Mouse (Mus musculus) heart, embryonic 14.5 days (tissue): ENCODE data around the gene Gm11020. TPM values are rescaled to one million over a fixed set of nuclear protein-coding genes. Genes with fewer than 3 reads are reported as not detected.
"Not testable (repeated sequence)": the region's sequence is repeated elsewhere in the genome, so short reads cannot be mapped to it uniquely, and the experiment has no call there.

Experiments
- ATAC-seq: fragments of 200-750 bp; cut with Nextera tagmentation; 2 replicates; pipeline ENCODE4 v1.8.0; 2017; ENCODE audit warnings: low read depth, moderate TSS enrichment; ENCODE audit not compliant: insufficient number of reproducible peaks, insufficient read depth, low FRiP score
- H3K27ac ChIP-seq, 2 experiments: fragments of 200-500 bp in 1 of 2; fragments of 300-500 bp in 1 of 2; sonication (generic) in 1 of 2; replicated peaks in 1 of 2; 2 replicates each; pipeline ENCODE4 v1.5.1; 2012 to 2014; ENCODE audit warnings: low read depth in 2 of 2, low read length in 2 of 2, control low read depth in 1 of 2, mild to moderate bottlenecking in 1 of 2, mixed read lengths in 1 of 2; ENCODE audit not compliant: control insufficient read depth in 1 of 2, insufficient read depth in 1 of 2
- H3K27me3 ChIP-seq: fragments of 300-500 bp; sonication (generic); 2 replicates; pipeline ENCODE4 v1.6.1; 2014; ENCODE audit warnings: mild to moderate bottlenecking, low read length, control low read depth; ENCODE audit not compliant: control insufficient read depth, insufficient read depth
- H3K36me3 ChIP-seq: fragments of 300-500 bp; sonication (generic); 2 replicates; pipeline ENCODE4 v1.6.1; 2014; ENCODE audit warnings: mild to moderate bottlenecking, control low read depth, low read length, mixed read lengths; ENCODE audit not compliant: control insufficient read depth, insufficient read depth
- H3K4me1 ChIP-seq, 2 experiments: fragments of 200-500 bp in 1 of 2; fragments of 300-500 bp in 1 of 2; sonication (generic) in 1 of 2; 2 replicates each; pipeline ENCODE4 v1.6.1; 2012 to 2014; ENCODE audit warnings: low read length in 2 of 2, control low read depth in 1 of 2, mixed read lengths in 1 of 2; ENCODE audit not compliant: control insufficient read depth in 2 of 2, insufficient read depth in 2 of 2
- H3K4me2 ChIP-seq: fragments of 300-500 bp; sonication (generic); 2 replicates; pipeline ENCODE4 v1.6.1; 2014; ENCODE audit warnings: mild to moderate bottlenecking, low read length
- H3K4me3 ChIP-seq, 2 experiments: fragments of 200-500 bp in 1 of 2; fragments of 300-500 bp in 1 of 2; sonication (generic) in 1 of 2; 2 replicates each; pipeline ENCODE4 v1.5.1; 2012 to 2014; ENCODE audit warnings: low read length in 2 of 2, mild to moderate bottlenecking in 2 of 2, control low read depth in 1 of 2, low read depth in 1 of 2, moderate library complexity in 1 of 2; ENCODE audit not compliant: control insufficient read depth in 1 of 2, insufficient read depth in 1 of 2
- H3K9ac ChIP-seq: fragments of 300-500 bp; sonication (generic); 2 replicates; pipeline ENCODE4 v1.6.1; 2014; ENCODE audit warnings: mild to moderate bottlenecking, low read length
- H3K9me3 ChIP-seq: fragments of 300-500 bp; sonication (generic); 2 replicates; pipeline ENCODE4 v1.6.1; 2016; ENCODE audit warnings: low read length, control low read depth; ENCODE audit not compliant: control insufficient read depth
- WGBS: fragments of 180-500 bp; shearing (Covaris S2); extraction: QIAGEN DNeasy Blood & Tissue Kit; methylation state at CpG from one replicate; pipeline ENCODE4 v1.1.7; 2014; 5-methylcytosine and 5-hydroxymethylcytosine counted together
- polyA plus RNA-seq: library from polyadenylated mRNA; unstranded; fragments of >200 nt; fragmentation: Nextera tagmentation; extraction: Ambion mirVana; gene quantifications from 2 replicates; pipeline ENCODE4 v1.2.1, GENCODE M21; 2014

The Gm11020 gene
- polyA plus RNA-seq = not detected in 2 replicates

DNA sequence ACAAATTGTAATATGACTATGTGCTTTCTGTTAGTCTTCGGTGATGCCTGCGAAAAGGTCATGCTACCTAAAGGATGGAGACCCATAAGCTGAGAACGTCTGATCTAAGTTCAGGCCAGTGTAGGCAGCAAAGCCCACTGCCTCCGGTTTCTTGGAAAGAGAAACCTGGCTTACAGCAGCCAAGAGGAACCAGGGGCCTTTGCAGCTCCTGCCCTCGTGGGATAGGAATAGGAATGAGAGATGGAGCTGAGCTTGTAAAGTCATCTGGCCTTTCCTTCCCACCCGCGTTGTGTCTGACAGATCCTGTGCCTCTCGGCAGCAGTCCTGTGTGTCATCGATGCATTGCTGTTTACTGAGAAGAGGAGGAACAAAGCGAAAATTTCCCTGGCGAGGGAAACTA, at the start of gene Gm11020:
Gm11020 (plus strand) TSS at position 301 of the 400 bp plus-strand sequence.
- WGBS = 77% methylated on average over 9 of the region's 11 CpGs
- H3K27ac ChIP-seq = not testable (repeated sequence)

DNA sequence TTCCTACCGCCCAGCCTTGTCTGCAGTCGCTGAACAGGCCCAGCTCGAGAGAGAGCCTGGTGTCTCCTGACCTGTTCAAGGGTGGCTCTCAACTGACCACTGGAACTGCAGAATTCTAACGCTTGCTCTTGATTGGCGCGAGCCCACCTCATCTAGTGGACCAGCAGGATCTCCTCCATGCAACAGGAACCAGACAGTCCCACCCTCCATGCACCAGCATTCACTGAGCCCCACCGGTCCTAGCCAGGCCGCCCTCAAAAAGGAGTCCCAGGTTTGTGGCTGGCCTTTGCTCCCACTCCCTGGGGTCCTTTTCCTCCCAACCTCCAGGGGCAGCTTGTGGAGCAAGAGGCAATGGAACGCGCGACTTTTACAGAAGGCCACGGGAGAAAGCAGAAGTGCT, 28.3 kb upstream of the Gm11020 start, which contains the start of gene Cmtm2a:
Cmtm2a (minus strand) TSS at position 101 of the 400 bp plus-strand sequence.
- not testable (repeated sequence) for H3K4me1 ChIP-seq, H3K4me2 ChIP-seq, ATAC-seq, H3K4me3 ChIP-seq, H3K36me3 ChIP-seq, H3K9ac ChIP-seq, H3K27me3 ChIP-seq, H3K27ac ChIP-seq, H3K9me3 ChIP-seq
- 79% methylated on average over 9 of the region's 12 CpGs for WGBS

More for the DNA sequence above, at the start of gene Gm11020:
- not testable (repeated sequence) for H3K4me1 ChIP-seq, H3K4me3 ChIP-seq, H3K9me3 ChIP-seq, H3K9ac ChIP-seq, H3K36me3 ChIP-seq, H3K27me3 ChIP-seq, ATAC-seq, H3K4me2 ChIP-seq

DNA sequence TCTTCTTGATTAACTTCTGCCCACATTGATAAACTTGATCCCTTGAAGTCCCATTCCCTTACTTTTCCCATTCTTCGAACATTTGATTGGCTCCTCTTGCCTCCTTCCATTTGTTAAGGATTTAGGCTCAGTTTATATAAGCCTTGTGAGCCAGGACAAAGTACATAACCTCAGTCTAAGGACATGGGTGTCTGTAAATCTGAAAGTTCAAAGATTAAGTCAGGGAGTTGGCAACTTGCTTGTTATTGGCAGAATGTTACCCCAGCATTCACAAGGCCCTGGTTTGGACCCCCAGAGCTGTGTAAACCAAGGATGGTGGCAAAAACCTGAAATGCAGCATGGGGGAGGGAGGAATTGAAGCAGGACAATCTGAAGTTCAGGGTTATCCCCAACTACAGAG, 27.0 kb upstream of the Gm11020 start:
- Histone ChIP-seq H3K9ac (no peak overlapping the region), H3K4me2 (no peak overlapping the region), H3K27me3 (no peaks in the 10 kb centered on the region), H3K4me1 (no peaks in the 10 kb centered on the region), H3K4me3 (no peak overlapping the region), H3K27ac (no peak overlapping the region), H3K9me3 (no peaks in the 10 kb centered on the region), H3K36me3 (no peaks in the 10 kb centered on the region)
- no peak for ATAC-seq
- 85% methylated on average over 1 of the region's 1 CpGs for WGBS

DNA sequence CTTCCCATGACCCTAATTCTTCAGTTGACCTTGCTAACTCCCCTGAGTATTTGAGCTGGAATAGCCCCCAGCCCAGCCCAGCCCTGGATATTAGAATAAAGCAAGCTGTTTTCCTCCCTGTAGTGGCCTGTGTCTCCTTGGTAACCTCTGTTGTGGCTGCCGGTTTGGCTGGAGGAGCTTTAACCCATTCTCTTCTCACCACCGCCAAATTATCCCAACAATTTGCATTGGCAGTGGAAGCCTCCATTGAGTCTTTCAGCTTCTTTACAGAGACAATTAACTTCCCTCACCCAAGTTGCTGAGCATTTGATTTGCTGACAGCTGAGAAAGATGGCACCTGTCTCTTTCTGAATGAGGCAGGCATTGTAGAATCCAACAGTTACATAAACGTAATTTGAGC, 19.8 kb upstream of the Gm11020 start:
- H3K9me3 ChIP-seq, H3K4me2 ChIP-seq, H3K4me1 ChIP-seq, H3K36me3 ChIP-seq, H3K4me3 ChIP-seq, H3K27me3 ChIP-seq, H3K27ac ChIP-seq, ATAC-seq, H3K9ac ChIP-seq: not testable (repeated sequence)
- WGBS = 21% methylated on average over 3 of the region's 3 CpGs

DNA sequence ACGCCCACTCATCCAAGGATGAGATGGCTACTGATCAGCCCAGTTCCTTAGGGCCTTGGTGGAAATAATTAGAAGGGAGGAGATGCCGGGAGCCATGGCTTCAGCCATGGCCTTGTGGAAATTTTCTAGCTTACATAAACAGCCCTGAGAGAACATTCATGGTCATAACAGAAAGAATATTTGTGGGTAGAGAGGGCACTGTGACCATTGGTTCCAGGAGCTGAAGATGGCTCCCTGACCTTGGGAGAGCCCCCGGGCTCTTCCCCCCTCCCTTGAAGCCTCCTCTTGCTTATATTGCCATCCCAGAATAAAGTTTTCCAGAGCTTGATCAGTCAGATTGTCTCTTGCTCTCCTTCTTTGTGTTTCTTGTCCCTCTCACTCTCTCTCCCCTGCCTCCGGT, 18.8 kb upstream of the Gm11020 start:
- not testable (repeated sequence) for H3K27me3 ChIP-seq, H3K4me2 ChIP-seq, H3K4me3 ChIP-seq, H3K27ac ChIP-seq, ATAC-seq, H3K36me3 ChIP-seq, H3K9me3 ChIP-seq, H3K4me1 ChIP-seq, H3K9ac ChIP-seq
- 90% methylated on average over 4 of the region's 4 CpGs for WGBS

DNA sequence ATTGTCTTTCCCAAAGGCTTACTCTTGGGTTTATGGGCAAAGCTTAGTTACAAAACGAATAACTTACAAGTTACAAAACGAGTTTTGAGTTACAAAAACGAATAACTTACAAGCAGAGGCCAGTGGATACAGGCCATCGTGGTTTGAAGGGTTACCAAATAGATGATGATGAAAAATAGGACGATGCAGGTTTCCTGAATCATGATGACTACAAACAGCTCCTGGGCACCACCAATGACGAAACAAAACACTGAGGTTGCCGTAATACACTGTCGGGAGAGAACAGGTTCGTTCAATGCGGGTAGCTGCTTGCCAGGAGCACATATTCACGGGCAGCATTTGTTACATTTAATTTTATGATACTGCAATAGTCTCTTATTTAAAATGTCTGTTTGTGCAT, 16.4 kb upstream of the Gm11020 start:
- ATAC-seq = no peak
- no peaks in the 10 kb centered on the region for H3K36me3 ChIP-seq
- H3K27me3 ChIP-seq = no peaks in the 10 kb centered on the region
- H3K4me3 ChIP-seq = no peak overlapping the region
- peaks cover 0 to 2% of the 10 kb centered on the region in 2 experiments; a peak in 1 of 4 replicates for H3K4me1 ChIP-seq
- H3K9ac ChIP-seq = no peak overlapping the region
- no peak overlapping the region for H3K27ac ChIP-seq
- no peak overlapping the region for H3K4me2 ChIP-seq
- 80% methylated on average over 11 of the region's 11 CpGs for WGBS
- no peaks in the 10 kb centered on the region for H3K9me3 ChIP-seq

DNA sequence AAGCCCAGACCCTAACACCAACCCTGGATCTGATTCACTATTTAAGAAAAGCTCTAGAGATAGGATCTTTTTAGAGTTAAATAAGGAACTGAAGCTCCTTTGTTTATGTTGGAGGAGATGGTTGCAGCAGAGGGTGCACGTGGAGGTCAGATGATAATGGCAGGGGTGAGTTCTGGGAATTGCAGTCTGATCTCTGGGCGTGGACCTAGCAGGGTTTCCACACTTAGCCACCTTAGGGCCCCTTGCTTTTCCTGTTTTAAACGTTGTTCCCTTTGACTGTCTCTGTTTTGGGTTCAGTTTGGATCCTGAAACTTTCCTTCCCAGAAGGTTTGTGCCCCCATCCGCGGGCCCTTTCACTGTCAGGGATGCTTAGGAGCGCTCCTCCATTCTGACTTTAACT, 13.0 kb upstream of the Gm11020 start:
- H3K4me2 ChIP-seq, H3K36me3 ChIP-seq, H3K9me3 ChIP-seq, H3K9ac ChIP-seq, H3K27me3 ChIP-seq, H3K4me3 ChIP-seq, H3K27ac ChIP-seq, H3K4me1 ChIP-seq, ATAC-seq: not testable (repeated sequence)
- 49% methylated on average over 6 of the region's 6 CpGs for WGBS

DNA sequence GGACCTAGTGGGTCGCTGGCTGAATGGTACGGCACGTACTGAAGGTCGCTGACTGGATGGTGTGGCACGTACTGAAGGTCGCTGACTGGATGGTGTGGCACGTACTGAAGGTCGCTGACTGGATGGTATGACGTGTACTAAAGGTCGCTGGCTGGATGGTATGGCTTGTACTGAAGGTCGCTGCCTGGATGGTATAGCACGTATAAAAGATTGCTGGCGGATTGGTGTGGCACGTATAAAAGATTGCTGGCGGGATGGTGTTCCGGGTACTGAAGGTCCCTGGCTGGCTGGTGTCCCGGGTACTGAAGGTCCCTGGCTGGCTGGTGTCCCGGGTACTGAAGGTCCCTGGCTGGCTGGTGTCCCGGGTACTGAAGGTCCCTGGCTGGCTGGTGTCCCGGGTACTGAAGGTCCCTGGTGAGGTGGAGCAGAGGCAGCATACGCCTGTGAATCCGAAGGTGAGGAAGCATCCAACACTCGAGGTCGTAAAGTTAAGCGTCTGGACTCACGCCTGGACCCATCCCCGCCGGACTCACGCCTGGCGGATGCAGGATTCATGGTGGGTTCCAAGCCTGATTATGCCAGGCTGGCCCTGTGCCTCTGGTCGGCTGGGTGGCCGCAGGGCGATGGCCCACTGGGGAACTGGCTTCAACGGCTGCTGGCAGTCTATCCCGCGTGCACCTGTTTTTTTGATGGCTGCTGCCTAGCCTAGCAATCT, 11.8 kb upstream of the Gm11020 start, which contains the start of the genes Gm45711 and Cmtm1:
Gm45711 (minus strand) TSS at position 641 of the 715 bp plus-strand sequence.
Cmtm1 (minus strand) TSS at position 705 of the 715 bp plus-strand sequence.
- not testable (repeated sequence) for H3K9me3 ChIP-seq, H3K4me1 ChIP-seq, H3K27ac ChIP-seq, H3K27me3 ChIP-seq, H3K4me2 ChIP-seq, ATAC-seq, H3K9ac ChIP-seq, H3K4me3 ChIP-seq, H3K36me3 ChIP-seq
- 83% methylated on average over 34 of the region's 36 CpGs for WGBS
